Mouse (Mus musculus) left cerebral cortex, postnatal 25 days (tissue): ENCODE measurements around the gene Vmn1r86. TPM values are rescaled to one million over a fixed set of nuclear protein-coding genes. Genes with fewer than 3 reads are reported as not detected.
"Not testable (repeated sequence)": the region's sequence is repeated elsewhere in the genome, so short reads cannot be mapped to it uniquely, and the experiment has no call there.

Experiments used
- DNase-seq, 2 experiments: peaks; one replicate each; pipeline ENCODE4 v3.0.0; 2022; ENCODE audit warnings: low spot score in 2 of 2, mixed read lengths in 1 of 2
- intact Hi-C: fragments of 180-260 bp; cut with DNase I; formaldehyde crosslinking; loops from one replicate; pipeline ENCODE4 v1.15.1; 2025
- total RNA-seq, 2 experiments: library from RNA; stranded (reverse); gene quantifications; 2 replicates each; pipeline ENCODE4 v1.2.3; 2021

The Vmn1r86 gene
- total RNA-seq: not detected

GRCm38 (mm10) chr7:13119817-13120216 is at the start of gene Vmn1r86:
Vmn1r86 (minus strand) TSS chr7:13119917.
- intact Hi-C loops: no loop called here

DNA sequence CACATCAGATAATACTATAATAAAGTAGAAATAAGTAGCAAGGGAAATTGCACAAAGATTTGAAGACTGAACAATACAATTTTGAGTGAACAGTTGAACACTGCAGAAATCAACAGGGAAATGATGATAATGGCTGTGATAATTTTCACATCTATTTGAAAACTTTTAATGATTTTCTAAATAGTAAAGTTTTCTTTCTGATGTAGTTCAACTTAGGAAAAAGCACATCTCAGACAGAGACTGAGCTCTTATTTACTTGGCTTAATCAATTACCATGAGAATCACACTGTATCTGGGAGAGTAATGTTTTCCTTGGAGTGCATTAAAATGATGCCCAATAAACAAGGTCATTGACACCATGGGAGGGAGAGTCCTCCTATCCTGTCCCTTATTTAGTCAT is 39.6 kb upstream of the Vmn1r86 start, which contains the start of gene Vmn1r88:
Vmn1r88 (plus strand) TSS at position 301 of the 400 bp plus-strand sequence.
- intact Hi-C loops: loop anchor here (10.0 kb wide), 1 partner anchor 56 kb away; the partner anchor contains the start of gene Vmn1r89
- DNase-seq: no peak

More at GRCm38 (mm10) chr7:13119817-13120216, at the start of gene Vmn1r86:
- DNase-seq: no peak

DNA sequence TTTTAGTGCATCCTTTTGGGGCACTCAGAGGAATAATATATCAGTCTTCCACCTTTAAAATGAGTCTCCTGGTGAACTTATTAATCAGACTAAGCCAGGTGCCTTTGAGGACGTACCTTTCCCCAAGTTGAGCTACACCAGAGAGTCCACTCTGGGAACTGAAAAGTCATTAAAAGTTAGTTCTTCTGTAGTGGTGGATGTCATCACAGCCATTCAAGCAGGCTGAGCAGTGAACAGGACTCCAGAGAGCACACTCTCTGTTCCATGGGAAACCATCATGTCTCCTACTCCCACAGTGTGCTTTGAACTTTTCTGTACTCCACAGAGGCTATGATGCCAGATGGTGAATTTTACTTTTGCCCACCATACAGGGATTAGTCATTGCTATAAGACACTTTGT is 20.3 kb upstream of the Vmn1r86 start, which contains the start of gene Vmn1r87:
Vmn1r87 (minus strand) TSS at position 101 of the 400 bp plus-strand sequence.
- intact Hi-C loops: no loop called here
- DNase-seq: no peak

DNA sequence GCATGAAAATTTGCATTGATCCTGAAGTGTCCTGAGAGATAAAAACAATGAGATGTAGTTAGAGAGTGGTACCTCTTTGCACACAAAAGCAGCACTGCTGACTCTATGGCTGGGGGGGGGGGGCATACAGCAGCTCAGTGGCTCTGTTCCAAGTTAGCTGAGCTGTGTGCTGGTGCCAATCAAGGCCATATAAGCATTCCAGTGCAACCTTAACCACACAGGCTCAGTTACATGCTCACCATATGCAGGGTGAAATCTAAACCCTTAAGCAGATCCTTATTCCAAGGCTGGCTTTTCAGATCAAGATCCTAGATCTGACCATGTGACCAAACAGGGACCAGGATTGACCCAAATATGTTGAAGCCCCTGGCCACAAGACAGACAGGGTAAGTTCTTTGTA is 17.6 kb upstream of the Vmn1r86 start:
- intact Hi-C loops: no loop called here
- DNase-seq: no peak

- intact Hi-C loops: no loop called here
- no peak for DNase-seq
Observed at GRCm38 (mm10) chr7:13131856-13132255, 12.1 kb upstream of the Vmn1r86 start.

- intact Hi-C loops, DNase-seq: not testable (repeated sequence)
Observed at GRCm38 (mm10) chr7:13123554-13124153, 3.9 kb upstream of the Vmn1r86 start.

DNA sequence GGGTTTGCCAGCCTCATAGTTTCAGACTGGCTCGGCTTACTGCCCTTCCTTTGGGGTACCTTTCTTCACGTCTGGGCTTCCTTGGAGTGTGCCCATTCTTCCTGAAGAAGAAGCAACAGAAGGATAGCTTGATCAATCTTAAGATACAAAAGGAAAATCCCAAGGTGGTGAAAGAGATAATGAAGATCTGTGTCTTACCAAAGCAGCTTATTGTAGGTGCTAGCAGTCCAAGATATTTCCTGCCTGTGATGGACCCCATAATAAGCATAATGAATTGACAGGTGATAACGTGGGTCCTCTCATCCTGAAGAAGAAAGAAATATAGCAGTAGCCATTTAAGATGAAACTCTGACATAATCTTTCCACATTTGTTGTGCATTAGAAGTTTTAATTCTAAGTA is 24.6 kb downstream of the Vmn1r86 start, which contains the start of gene Vmn1r85:
Vmn1r85 (minus strand) TSS at position 101 of the 400 bp plus-strand sequence.
- no peak for DNase-seq
- intact Hi-C loops: no loop called here

- intact Hi-C loops: loop anchor here (2.0 to 5.0 kb wide), 2 partner anchors 439 to 1245 kb away; no protein-coding TSS in a partner anchor
- no peak for DNase-seq
Observed at GRCm38 (mm10) chr7:13072293-13072692, 47.4 kb downstream of the Vmn1r86 start.

- DNase-seq, intact Hi-C loops: not testable (repeated sequence)
Observed at GRCm38 (mm10) chr7:13063399-13063798, 56.3 kb downstream of the Vmn1r86 start.

DNA sequence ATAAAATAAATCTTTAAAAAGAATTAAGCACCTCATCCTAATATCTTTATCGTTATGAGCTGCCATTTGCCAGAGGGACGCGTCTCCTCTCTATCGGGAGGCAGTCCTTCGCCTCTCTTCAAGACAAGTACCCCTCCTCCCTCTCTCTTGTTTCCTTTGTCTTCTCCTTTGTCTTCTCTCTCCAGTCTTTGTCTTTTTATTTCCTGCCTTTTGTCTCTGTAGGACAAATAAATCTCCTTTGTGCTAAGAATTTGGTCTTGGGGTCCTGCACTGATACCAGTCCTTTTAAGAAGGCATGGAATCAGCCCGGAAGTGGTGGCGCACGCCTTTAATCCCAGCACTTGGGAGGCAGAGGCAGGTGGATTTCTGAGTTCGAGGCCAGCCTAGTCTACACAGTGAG is 60.2 kb downstream of the Vmn1r86 start:
- intact Hi-C loops: loop anchor here (5.0 to 10.0 kb wide), 2 partner anchors 228 to 245 kb away; partner anchors contain the start of gene Zfp329
- DNase-seq: no peak

GRCm38 (mm10) chr7:13056913-13057700 is 62.6 kb downstream of the Vmn1r86 start:
- intact Hi-C loops: loop anchor here (5.0 to 10.0 kb wide), 2 partner anchors 230 to 242 kb away; partner anchors contain the start of gene Zfp329
- DNase-seq: no peak

DNA sequence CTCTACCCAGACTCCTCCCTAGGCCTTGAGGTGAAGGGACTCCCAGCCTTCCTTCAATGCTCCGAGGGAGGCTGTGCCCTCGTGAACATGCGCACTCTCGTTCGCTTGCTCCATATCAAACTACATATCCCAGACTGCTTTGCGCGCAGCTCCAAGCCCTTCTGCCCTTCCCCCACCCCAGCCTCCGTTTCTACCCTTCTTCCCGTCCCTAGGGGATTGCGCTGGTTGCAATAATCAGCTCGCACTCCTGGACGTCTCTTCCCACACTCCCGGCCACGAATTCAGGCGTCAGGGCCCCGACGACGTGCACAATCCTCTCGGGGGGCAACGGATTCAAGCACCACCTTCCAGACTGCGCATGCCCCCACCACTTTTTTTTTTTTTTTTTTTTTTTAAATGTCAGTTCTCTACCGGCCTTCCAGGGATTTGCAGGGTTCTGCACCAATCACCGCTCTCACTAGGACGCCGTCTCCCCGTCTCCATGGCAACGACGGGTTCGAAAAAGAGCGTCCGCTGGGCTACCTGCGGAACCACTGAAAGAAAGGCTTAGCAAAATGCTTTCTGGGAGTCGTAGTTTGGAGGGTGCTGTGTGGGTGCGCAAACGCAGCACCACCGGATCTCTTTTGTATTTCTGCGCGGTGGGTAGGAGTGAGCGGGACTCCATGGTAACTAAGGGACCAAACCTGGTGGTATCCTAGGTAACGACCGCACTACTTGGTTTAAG is 65.3 kb downstream of the Vmn1r86 start, which contains the start of gene Mzf1:
Mzf1 (minus strand) TSS at position 478 of the 724 bp plus-strand sequence.
- intact Hi-C loops: loop anchor here (5.0 to 10.0 kb wide), 3 partner anchors 223 to 240 kb away; partner anchors contain the start of genes Lig1, Zfp329 and Zswim9
- peak; percentile 96 to 99 for DNase-seq

- intact Hi-C loops: loop anchor here (5.0 to 10.0 kb wide), 2 partner anchors 223 to 239 kb away; partner anchors contain the start of genes Lig1, Zfp329 and Zswim9
- no peak for DNase-seq
Observed at GRCm38 (mm10) chr7:13053961-13054286, 65.8 kb downstream of the Vmn1r86 start.

DNA sequence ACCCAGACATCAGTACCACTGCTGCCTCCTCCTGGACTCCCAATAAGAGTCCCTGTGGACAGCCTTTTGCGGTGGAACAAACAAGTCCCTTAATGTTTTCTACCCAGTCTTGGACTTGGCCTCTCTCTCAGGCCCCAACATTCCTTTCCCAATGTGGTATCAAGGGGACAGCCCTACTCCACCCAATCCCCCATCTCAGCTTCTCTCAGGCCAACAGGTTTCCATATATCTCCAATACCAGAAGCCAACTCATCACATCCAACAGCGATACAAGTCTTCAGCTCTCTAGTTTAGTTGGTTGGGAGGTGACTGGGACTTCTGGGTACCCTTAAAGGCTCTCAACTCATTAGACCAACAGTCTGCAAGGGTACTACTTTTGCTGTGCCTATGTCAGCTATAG is 66.2 kb downstream of the Vmn1r86 start:
- intact Hi-C loops: loop anchor here (5.0 to 10.0 kb wide), 2 partner anchors 224 to 239 kb away; partner anchors contain the start of genes Lig1, Zfp329 and Zswim9

DNA sequence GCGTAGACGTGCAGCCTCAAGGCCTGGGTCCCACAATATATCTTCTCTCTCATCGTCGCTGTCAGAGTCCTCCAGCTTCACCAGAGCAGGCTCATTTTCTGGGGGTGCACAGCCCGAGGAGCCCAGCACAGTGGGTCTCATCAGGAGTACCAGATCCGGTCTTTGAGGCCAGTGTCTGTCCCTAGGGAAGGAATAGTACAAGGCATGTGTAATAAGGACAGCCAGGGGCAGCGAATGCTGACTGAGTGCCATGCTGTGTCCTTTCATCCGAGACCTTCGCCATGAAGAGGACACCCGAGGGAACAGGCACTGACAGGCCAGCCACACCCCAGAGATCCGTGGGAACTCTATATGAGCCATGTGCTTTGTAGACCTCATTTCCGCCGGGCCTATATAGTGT is 66.7 kb downstream of the Vmn1r86 start:
- intact Hi-C loops: loop anchor here (5.0 to 10.0 kb wide), 2 partner anchors 224 to 238 kb away; partner anchors contain the start of genes Lig1, Zfp329 and Zswim9
- DNase-seq: no peak

More for the DNA sequence above, 66.2 kb downstream of the Vmn1r86 start:
- no peak for DNase-seq
